Mouse (Mus musculus) heart, adult 2 months (tissue): Measurements from ENCODE around the gene Rpl23.

Experiments
- CTCF ChIP-seq: fragments of 200-600 bp; IDR thresholded peaks from 2 replicates; pipeline ENCODE4 v1.8.1; 2022; ENCODE audit warnings: antibody characterized with exemption, mild to moderate bottlenecking, moderate library complexity
- EP300 ChIP-seq: fragments of 200-500 bp; IDR thresholded peaks from 2 replicates; pipeline ENCODE4 v1.6.1; 2011; ENCODE audit warnings: low read depth, low read length, control low read depth; ENCODE audit not compliant: insufficient read depth
- POLR2A ChIP-seq: fragments of 200-500 bp; IDR thresholded peaks from 2 replicates; pipeline ENCODE4 v1.6.1; 2011; ENCODE audit warnings: mild to moderate bottlenecking, low read depth, low read length, control low read depth; ENCODE audit not compliant: insufficient read depth

GRCm38 (mm10) chr11:97728311-97728710 lies 53.9 kb downstream of the Rpl23 start:
- no peak for TF ChIP-seq CTCF
- no peak for TF ChIP-seq POLR2A
- TF ChIP-seq EP300, result no peak
